Mouse (Mus musculus) CD8-positive naive resting alpha-beta T cell, adult 57 days (primary cell): Measurements from ENCODE around the gene Armh2. TPM values are rescaled to one million over a fixed set of nuclear protein-coding genes. Genes with fewer than 3 reads are reported as not detected.

Experiments used
- total RNA-seq: library from RNA; stranded (reverse); gene quantifications from one replicate; pipeline ENCODE4 v1.2.4, GENCODE M21; 2023

The Armh2 gene
- 1.9 TPM for total RNA-seq

DNA sequence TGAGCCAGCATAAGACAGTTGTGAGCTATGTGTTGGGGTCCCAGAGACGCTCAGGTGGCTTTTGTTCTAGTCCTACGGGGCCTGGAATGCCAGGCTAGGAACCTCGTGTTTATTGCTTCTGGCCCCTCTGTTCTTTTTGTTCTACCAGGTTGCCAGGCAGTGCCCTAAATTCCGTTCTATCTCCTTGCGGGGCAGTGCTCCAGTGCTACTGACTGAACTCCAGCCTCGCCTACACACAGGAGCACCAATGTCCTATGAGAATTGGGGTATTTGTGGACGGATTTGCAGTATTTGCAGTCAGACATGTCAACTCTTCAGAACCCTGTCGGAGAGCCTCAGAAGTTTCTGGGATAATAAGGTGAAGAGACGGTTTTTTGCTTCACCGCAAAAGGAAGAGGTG lies at the start of gene Armh2:
Armh2 (plus strand) TSS at position 205 of the 400 bp plus-strand sequence.

DNA sequence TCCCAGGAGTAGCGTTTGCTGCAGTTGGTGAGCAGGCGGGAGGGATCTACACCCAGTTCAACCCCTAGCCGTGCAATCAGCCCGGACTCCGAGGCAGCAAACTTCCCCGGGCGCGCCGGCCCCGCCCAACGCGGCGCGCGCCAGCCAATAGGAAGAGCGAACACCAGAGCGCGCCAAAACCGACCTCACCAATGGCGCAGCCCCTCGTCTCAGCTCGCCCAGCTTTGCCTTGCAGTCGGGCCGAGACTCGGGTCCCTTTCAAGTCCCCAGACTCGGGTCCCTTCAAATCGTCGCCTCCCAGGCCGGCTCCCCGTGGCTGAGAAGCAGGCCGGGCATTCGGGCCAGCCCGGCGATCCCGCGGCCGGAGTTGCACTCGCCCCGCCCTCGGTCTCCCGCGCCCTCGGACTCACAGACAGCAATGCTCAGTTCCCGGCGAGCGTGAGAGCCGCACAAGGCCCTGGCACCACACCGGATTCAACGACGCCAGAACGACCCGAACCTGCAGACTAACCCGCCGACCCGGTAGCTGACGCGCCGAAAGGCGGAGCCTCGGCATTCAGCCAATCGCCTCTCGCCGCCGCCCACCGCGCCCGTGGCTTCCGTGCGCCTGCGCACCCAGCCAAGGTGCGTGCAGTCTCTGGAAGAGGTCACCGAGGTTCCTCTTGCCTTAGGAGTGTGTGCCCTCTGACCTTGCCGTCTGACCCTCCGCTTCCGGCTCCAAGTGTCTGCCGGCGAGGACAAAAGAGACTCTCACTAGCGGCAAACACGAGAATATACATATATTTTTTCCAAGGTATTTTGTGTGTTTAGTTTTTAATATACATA lies 20.6 kb downstream of the Armh2 start, which contains the start of gene Gmnn:
Gmnn (minus strand) TSS at position 521 of the 825 bp plus-strand sequence.

Other genes starting within 250 kb of the Armh2 start
- gene Ripor2, start 159.0 kb upstream of the Armh2 start, total RNA-seq = 671 TPM
- 6.5 TPM for gene Gmnn, start 20.7 kb downstream of the Armh2 start, total RNA-seq
- 145 TPM for gene BC005537, start 60.4 kb downstream of the Armh2 start, total RNA-seq
- 20.1 TPM for gene Acot13, start 90.3 kb downstream of the Armh2 start, total RNA-seq
- 84.0 TPM for gene Tdp2, start 90.4 kb downstream of the Armh2 start, total RNA-seq
- gene D130043K22Rik, start 103.9 kb downstream of the Armh2 start, total RNA-seq = not detected
- gene Aldh5a1, start 196.4 kb downstream of the Armh2 start, total RNA-seq = 1.2 TPM
- gene Gpld1, start 201.9 kb downstream of the Armh2 start, total RNA-seq = not detected